Mouse (Mus musculus): ENCODE data around the gene Rbpjl. TPM values are rescaled to one million over a fixed set of nuclear protein-coding genes. Genes with fewer than 3 reads are reported as not detected.

Rbpjl gene
- total and polyA plus RNA-seq, 3 experiments, result 0.18 TPM; not detected in 2

DNA sequence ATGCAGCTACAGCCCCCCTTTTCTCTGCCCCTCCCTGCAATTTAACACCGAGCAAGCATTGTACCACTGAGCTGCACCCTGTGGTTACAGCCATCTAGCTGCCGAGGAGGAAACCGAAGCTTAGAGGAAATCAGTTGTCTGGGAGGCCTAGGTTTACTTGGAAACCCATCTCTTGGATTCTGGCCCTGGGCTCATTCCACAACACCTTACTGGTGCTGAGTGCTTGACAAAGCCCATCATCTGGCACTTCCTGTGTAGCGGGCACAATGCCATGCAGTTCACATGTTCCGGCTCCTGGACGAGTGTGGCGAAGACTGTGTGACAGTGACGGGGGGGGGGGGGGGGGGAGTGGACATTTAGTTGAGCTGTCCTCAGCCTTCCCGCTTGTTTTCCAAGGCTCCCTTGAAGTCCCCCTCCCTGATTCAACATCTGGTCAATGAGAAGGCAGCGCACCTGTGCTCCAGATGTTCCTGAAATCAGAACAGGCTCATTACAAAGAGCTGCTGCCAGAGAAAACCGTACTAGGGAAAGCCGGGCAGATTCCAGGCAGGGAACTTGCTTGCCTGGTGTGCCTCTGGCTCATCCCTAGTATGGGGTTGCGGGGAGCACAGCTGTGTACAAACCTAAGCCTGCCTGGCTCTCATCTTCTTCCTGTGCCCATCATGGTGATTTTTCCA lies 49.2 kb downstream of the Rbpjl start:
- 27% methylated on average over 13 of the region's 13 CpGs for WGBS
- intact Hi-C loops (cut with DNase I), result no loop called here
- H3K4me1 ChIP-seq (ENCODE audit: control insufficient read depth, insufficient read depth, low read length), result peaks cover 16% of the 10 kb centered on the region

DNA sequence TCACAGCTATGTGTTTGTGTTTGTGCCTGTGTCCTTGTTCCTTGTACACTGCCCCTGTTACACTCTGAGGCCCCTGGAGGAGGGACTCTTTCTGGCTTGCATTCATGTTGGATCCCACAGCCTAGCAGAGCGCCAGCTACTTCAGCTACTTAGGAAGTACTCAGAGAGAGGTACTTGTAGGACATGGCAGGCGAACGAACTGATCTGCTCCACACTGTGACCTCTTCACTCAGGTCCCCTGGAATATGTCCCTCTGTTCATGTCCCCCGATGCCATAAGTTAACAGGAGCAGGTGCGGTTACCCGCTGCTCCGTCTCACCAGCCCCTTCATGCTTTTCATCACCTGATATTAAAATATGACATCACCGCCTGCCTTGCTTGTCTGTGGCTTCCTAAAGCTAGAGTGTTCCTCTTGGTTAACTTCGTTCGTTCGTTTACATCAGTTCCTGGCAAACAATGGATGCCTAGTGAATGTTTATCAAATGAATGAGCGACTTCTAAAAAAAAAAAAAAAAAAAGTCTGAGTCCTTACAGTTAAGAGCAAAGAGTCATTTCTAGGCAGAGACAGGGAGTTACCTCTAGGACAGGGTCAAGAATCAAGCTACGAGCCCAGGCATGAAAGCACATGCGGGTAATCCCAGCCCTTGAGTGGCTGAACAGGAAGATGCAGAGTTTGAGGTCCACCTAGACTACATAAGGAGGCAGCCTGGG lies 50.3 kb downstream of the Rbpjl start:
- Histone ChIP-seq H3K27ac (no peak overlapping the region; the same call in 1 of the 2 replicates), H3K79me2 (replicated peaks; ENCODE audit: control insufficient read depth, insufficient read depth, low read length) (no peaks in the 10 kb centered on the region), H3K9ac (ENCODE audit: low read depth, low read length) (no peak overlapping the region), H3K4me3 (no peak overlapping the region), H3K36me3 (ENCODE audit: control insufficient read depth, insufficient read depth, low read length) (no peaks in the 10 kb centered on the region), H3K4me1 (ENCODE audit: control insufficient read depth, insufficient read depth, low read length) (peaks cover 16% of the 10 kb centered on the region), H3K27me3 (ENCODE audit: control insufficient read depth, insufficient read depth, low read length) (no peaks in the 10 kb centered on the region)
- intact Hi-C loops (cut with DNase I), result no loop called here
- 40% methylated on average over 14 of the region's 14 CpGs for WGBS
- TF ChIP-seq POLR2A (IDR thresholded peaks at IDR 0.05; ENCODE audit: insufficient read depth, low read depth, low read length) (0 out of 2 replicates have a peak, but pooled peaks have one; percentile 11), CTCF (IDR thresholded peaks at IDR 0.05) (no peak), EP300 (IDR thresholded peaks at IDR 0.05; ENCODE audit: insufficient read depth, low read depth, low read length) (peak; percentile 55; the same call in 1 of the 2 replicates)
- DNase-seq, result peak in 1 of 2 experiments; percentile 62

More for the DNA sequence above, 49.2 kb downstream of the Rbpjl start:
- no peaks in the 10 kb centered on the region for H3K27me3 ChIP-seq (ENCODE audit: control insufficient read depth, insufficient read depth, low read length)
- peak; percentile 75 to 77 for DNase-seq
- H3K9ac ChIP-seq (ENCODE audit: low read depth, low read length), result no peak overlapping the region
- no peaks in the 10 kb centered on the region for H3K79me2 ChIP-seq (replicated peaks; ENCODE audit: control insufficient read depth, insufficient read depth, low read length)
- no peak overlapping the region for H3K27ac ChIP-seq
- no peak for TF ChIP-seq POLR2A (IDR thresholded peaks at IDR 0.05; ENCODE audit: insufficient read depth, low read depth, low read length)
- TF ChIP-seq EP300 (IDR thresholded peaks at IDR 0.05; ENCODE audit: insufficient read depth, low read depth, low read length), result peak; percentile 95
- TF ChIP-seq CTCF (IDR thresholded peaks at IDR 0.05), result no peak
- H3K4me3 ChIP-seq, result no peak overlapping the region
- H3K36me3 ChIP-seq (ENCODE audit: control insufficient read depth, insufficient read depth, low read length), result no peaks in the 10 kb centered on the region

DNA sequence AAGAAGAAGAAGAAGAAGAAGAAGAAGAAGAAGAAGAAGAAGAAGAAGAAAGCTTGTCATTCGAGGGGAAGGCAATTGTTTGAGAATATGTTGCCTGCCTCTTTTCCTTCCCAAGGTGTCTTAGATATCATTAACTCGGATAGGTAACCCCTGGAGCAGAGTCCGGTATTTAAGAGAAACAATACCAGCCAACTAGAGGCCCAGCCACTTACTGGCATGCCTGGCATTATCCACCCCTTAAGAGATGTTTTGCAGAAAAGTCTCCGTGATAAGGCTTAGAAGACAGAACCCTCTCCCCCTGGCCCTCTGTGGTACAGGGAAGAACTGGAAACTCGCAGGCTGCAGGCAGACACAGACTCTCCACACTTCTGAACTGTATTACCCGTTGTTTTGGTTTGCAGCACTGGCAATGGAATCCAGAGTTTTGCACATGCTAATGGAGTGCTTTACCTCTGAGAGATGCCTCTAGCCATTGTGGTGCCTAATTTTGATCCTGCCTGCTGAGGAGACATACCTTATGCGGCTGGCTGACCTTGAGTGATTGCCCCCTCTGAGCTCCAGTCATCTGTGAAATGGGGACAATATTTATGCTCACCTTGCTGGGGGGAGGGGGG lies 51.1 kb downstream of the Rbpjl start:
- intact Hi-C loops (cut with DNase I), result no loop called here
- Histone ChIP-seq H3K27ac (no peak overlapping the region), H3K4me3 (no peak overlapping the region), H3K36me3 (ENCODE audit: control insufficient read depth, insufficient read depth, low read length) (no peaks in the 10 kb centered on the region), H3K9ac (ENCODE audit: low read depth, low read length) (no peak overlapping the region), H3K79me2 (replicated peaks; ENCODE audit: control insufficient read depth, insufficient read depth, low read length) (no peaks in the 10 kb centered on the region), H3K27me3 (ENCODE audit: control insufficient read depth, insufficient read depth, low read length) (no peaks in the 10 kb centered on the region), H3K4me1 (ENCODE audit: control insufficient read depth, insufficient read depth, low read length) (peaks cover 16% of the 10 kb centered on the region)
- TF ChIP-seq CTCF (IDR thresholded peaks at IDR 0.05) (no peak), POLR2A (IDR thresholded peaks at IDR 0.05; ENCODE audit: insufficient read depth, low read depth, low read length) (no peak), EP300 (IDR thresholded peaks at IDR 0.05; ENCODE audit: insufficient read depth, low read depth, low read length) (no peak)
- DNase-seq, result peak in 1 of 2 experiments; percentile 2
- 80% methylated on average over 7 of the region's 7 CpGs for WGBS

DNA sequence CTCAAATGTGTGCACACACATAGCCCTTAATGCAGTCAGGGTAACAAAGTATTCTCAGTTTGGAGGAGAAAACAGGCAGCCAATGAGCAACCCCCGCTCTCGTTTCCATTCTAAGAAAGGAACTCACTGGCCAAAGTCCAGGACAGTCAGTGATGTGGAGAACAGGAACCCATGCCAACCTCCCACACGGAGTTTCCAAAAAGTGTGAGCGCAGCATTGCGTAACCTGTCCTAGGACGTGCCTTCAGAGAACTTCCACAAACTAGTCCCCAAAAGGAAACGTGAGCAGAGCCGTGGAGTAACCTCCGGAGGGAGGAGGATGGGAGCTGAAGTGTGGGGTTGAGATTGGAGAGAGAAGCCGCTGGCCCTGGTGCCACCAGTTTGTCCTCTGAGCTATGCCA lies 51.9 kb downstream of the Rbpjl start:
- TF ChIP-seq CTCF (IDR thresholded peaks at IDR 0.05), result no peak
- TF ChIP-seq EP300 (IDR thresholded peaks at IDR 0.05; ENCODE audit: insufficient read depth, low read depth, low read length), result peak; percentile 90
- Histone ChIP-seq H3K27ac (peak overlapping the region; percentile 53), H3K36me3 (ENCODE audit: control insufficient read depth, insufficient read depth, low read length) (no peaks in the 10 kb centered on the region), H3K9ac (ENCODE audit: low read depth, low read length) (no peak overlapping the region), H3K4me3 (no peak overlapping the region), H3K4me1 (ENCODE audit: control insufficient read depth, insufficient read depth, low read length) (peaks cover 16% of the 10 kb centered on the region), H3K27me3 (ENCODE audit: control insufficient read depth, insufficient read depth, low read length) (no peaks in the 10 kb centered on the region), H3K79me2 (replicated peaks; ENCODE audit: control insufficient read depth, insufficient read depth, low read length) (no peaks in the 10 kb centered on the region)
- peak; percentile 77 to 88 for DNase-seq
- intact Hi-C loops (cut with DNase I), result no loop called here
- 10% methylated on average over 10 of the region's 10 CpGs for WGBS

GRCm38 (mm10) chr2:164455421-164456190 lies 52.7 kb downstream of the Rbpjl start:
- no peaks in the 10 kb centered on the region for H3K36me3 ChIP-seq (ENCODE audit: control insufficient read depth, insufficient read depth, low read length)
- 47% methylated on average over 6 of the region's 6 CpGs for WGBS
- H3K4me1 ChIP-seq (ENCODE audit: control insufficient read depth, insufficient read depth, low read length), result peaks cover 16% of the 10 kb centered on the region
- DNase-seq, result peak; percentile 61 to 68
- intact Hi-C loops (cut with DNase I), result loop anchor here (2.0 kb wide), 1 partner anchor 39 kb away; no protein-coding TSS in a partner anchor
- TF ChIP-seq EP300 (IDR thresholded peaks at IDR 0.05; ENCODE audit: insufficient read depth, low read depth, low read length) (0 out of 2 replicates have a peak, but pooled peaks have one; percentile 14), POLR2A (IDR thresholded peaks at IDR 0.05; ENCODE audit: insufficient read depth, low read depth, low read length) (no peak)
- no peaks in the 10 kb centered on the region for H3K79me2 ChIP-seq (replicated peaks; ENCODE audit: control insufficient read depth, insufficient read depth, low read length)
- no peak overlapping the region for H3K4me3 ChIP-seq
- no peak overlapping the region for H3K9ac ChIP-seq (ENCODE audit: low read depth, low read length)
- no peaks in the 10 kb centered on the region for H3K27me3 ChIP-seq (ENCODE audit: control insufficient read depth, insufficient read depth, low read length)
- peak overlapping the region; percentile 53 for H3K27ac ChIP-seq
